Mouse (Mus musculus): ENCODE results near the gene Snrnp25. TPM values are rescaled to one million over a fixed set of nuclear protein-coding genes. Genes with fewer than 3 reads are reported as not detected.

The Snrnp25 gene
- total and polyA plus RNA-seq, 2 experiments: 7.6 to 10.9 TPM

GRCm38 (mm10) chr11:32234816-32235485, 29.7 kb downstream of the Snrnp25 start:
- Histone ChIP-seq H3K9ac (ENCODE audit: low read depth, low read length) (no peak overlapping the region), H3K4me3 (ENCODE audit: insufficient read depth, low read depth, low read length) (no peak overlapping the region), H3K27me3 (ENCODE audit: control insufficient read depth, insufficient read depth, low read length) (no peaks in the 10 kb centered on the region), H3K4me1 (ENCODE audit: control insufficient read depth, insufficient read depth, low read length) (no peaks in the 10 kb centered on the region), H3K36me3 (ENCODE audit: control insufficient read depth, insufficient read depth, low read length) (peaks cover 3% of the 10 kb centered on the region; the same call in 1 of the 2 replicates), H3K27ac (replicated peaks; ENCODE audit: insufficient read depth, low read depth, low read length) (no peak overlapping the region), H3K79me2 (ENCODE audit: control insufficient read depth, insufficient read depth, low read length) (no peaks in the 10 kb centered on the region)
- WGBS: 91% methylated on average over 6 of the region's 6 CpGs
- no peak for DNase-seq (ENCODE audit: extremely low read depth, low read depth, low spot score)
- TF ChIP-seq CTCF (IDR thresholded peaks at IDR 0.05; ENCODE audit: low read depth, low read length): no peak
- no peak for TF ChIP-seq POLR2A (IDR thresholded peaks at IDR 0.05; ENCODE audit: extremely low read depth, insufficient read depth, low read length)

GRCm38 (mm10) chr11:32235646-32236045, 30.4 kb downstream of the Snrnp25 start:
- no peaks in the 10 kb centered on the region for H3K79me2 ChIP-seq (ENCODE audit: control insufficient read depth, insufficient read depth, low read length)
- 23% methylated on average over 3 of the region's 3 CpGs for WGBS
- H3K36me3 ChIP-seq (ENCODE audit: control insufficient read depth, insufficient read depth, low read length): peaks cover 3% of the 10 kb centered on the region; the same call in 1 of the 2 replicates

GRCm38 (mm10) chr11:32236132-32236531, 30.9 kb downstream of the Snrnp25 start:
- Histone ChIP-seq H3K79me2 (ENCODE audit: control insufficient read depth, insufficient read depth, low read length) (no peaks in the 10 kb centered on the region), H3K4me3 (ENCODE audit: insufficient read depth, low read depth, low read length) (no peak overlapping the region), H3K36me3 (ENCODE audit: control insufficient read depth, insufficient read depth, low read length) (peaks cover 7% of the 10 kb centered on the region), H3K27me3 (ENCODE audit: control insufficient read depth, insufficient read depth, low read length) (no peaks in the 10 kb centered on the region), H3K9ac (ENCODE audit: low read depth, low read length) (no peak overlapping the region), H3K4me1 (ENCODE audit: control insufficient read depth, insufficient read depth, low read length) (no peaks in the 10 kb centered on the region), H3K27ac (replicated peaks; ENCODE audit: insufficient read depth, low read depth, low read length) (no peak overlapping the region)
- DNase-seq (ENCODE audit: extremely low read depth, low read depth, low spot score): no peak
- WGBS: 76% methylated on average over 2 of the region's 2 CpGs
- TF ChIP-seq POLR2A (IDR thresholded peaks at IDR 0.05; ENCODE audit: extremely low read depth, insufficient read depth, low read length) (no peak), CTCF (IDR thresholded peaks at IDR 0.05; ENCODE audit: low read depth, low read length) (no peak)

More at GRCm38 (mm10) chr11:32235646-32236045, 30.4 kb downstream of the Snrnp25 start:
- Histone ChIP-seq H3K9ac (ENCODE audit: low read depth, low read length) (no peak overlapping the region), H3K27me3 (ENCODE audit: control insufficient read depth, insufficient read depth, low read length) (no peaks in the 10 kb centered on the region), H3K4me1 (ENCODE audit: control insufficient read depth, insufficient read depth, low read length) (no peaks in the 10 kb centered on the region), H3K4me3 (ENCODE audit: insufficient read depth, low read depth, low read length) (no peak overlapping the region), H3K27ac (replicated peaks; ENCODE audit: insufficient read depth, low read depth, low read length) (no peak overlapping the region)
- DNase-seq (ENCODE audit: extremely low read depth, low read depth, low spot score): peak; percentile 13
- no peak for TF ChIP-seq POLR2A (IDR thresholded peaks at IDR 0.05; ENCODE audit: extremely low read depth, insufficient read depth, low read length)
- TF ChIP-seq CTCF (IDR thresholded peaks at IDR 0.05; ENCODE audit: low read depth, low read length): no peak

GRCm38 (mm10) chr11:32236712-32237410, 31.6 kb downstream of the Snrnp25 start:
- no peak for DNase-seq (ENCODE audit: extremely low read depth, low read depth, low spot score)
- no peak overlapping the region for H3K9ac ChIP-seq (ENCODE audit: low read depth, low read length)
- H3K27ac ChIP-seq (replicated peaks; ENCODE audit: insufficient read depth, low read depth, low read length): no peak overlapping the region
- no peaks in the 10 kb centered on the region for H3K27me3 ChIP-seq (ENCODE audit: control insufficient read depth, insufficient read depth, low read length)
- no peaks in the 10 kb centered on the region for H3K4me1 ChIP-seq (ENCODE audit: control insufficient read depth, insufficient read depth, low read length)
- peaks cover 9% of the 10 kb centered on the region for H3K36me3 ChIP-seq (ENCODE audit: control insufficient read depth, insufficient read depth, low read length)
- WGBS: 75% methylated on average over 9 of the region's 9 CpGs
- peak; percentile 72 for TF ChIP-seq CTCF (IDR thresholded peaks at IDR 0.05; ENCODE audit: low read depth, low read length)
- TF ChIP-seq POLR2A (IDR thresholded peaks at IDR 0.05; ENCODE audit: extremely low read depth, insufficient read depth, low read length): no peak
- H3K4me3 ChIP-seq (ENCODE audit: insufficient read depth, low read depth, low read length): no peak overlapping the region
- H3K79me2 ChIP-seq (ENCODE audit: control insufficient read depth, insufficient read depth, low read length): no peaks in the 10 kb centered on the region

GRCm38 (mm10) chr11:32237411-32237795, 32.2 kb downstream of the Snrnp25 start:
- no peak for TF ChIP-seq CTCF (IDR thresholded peaks at IDR 0.05; ENCODE audit: low read depth, low read length)
- no peak for TF ChIP-seq POLR2A (IDR thresholded peaks at IDR 0.05; ENCODE audit: extremely low read depth, insufficient read depth, low read length)
- Histone ChIP-seq H3K9ac (ENCODE audit: low read depth, low read length) (no peak overlapping the region), H3K27me3 (ENCODE audit: control insufficient read depth, insufficient read depth, low read length) (no peaks in the 10 kb centered on the region), H3K27ac (replicated peaks; ENCODE audit: insufficient read depth, low read depth, low read length) (no peak overlapping the region), H3K79me2 (ENCODE audit: control insufficient read depth, insufficient read depth, low read length) (no peaks in the 10 kb centered on the region), H3K36me3 (ENCODE audit: control insufficient read depth, insufficient read depth, low read length) (peaks cover 6% of the 10 kb centered on the region), H3K4me1 (ENCODE audit: control insufficient read depth, insufficient read depth, low read length) (no peaks in the 10 kb centered on the region), H3K4me3 (ENCODE audit: insufficient read depth, low read depth, low read length) (no peak overlapping the region)
- no peak for DNase-seq (ENCODE audit: extremely low read depth, low read depth, low spot score)
- 88% methylated on average over 3 of the region's 3 CpGs for WGBS

Data from liver, adult 2 months (tissue).